Mouse (Mus musculus) kidney, adult 18-20 months (tissue): ENCODE results near the gene Smim4.

Experiments
- DNase-seq: peaks from one replicate; pipeline ENCODE4 v3.0.0; 2021

Gene Smim4

DNA sequence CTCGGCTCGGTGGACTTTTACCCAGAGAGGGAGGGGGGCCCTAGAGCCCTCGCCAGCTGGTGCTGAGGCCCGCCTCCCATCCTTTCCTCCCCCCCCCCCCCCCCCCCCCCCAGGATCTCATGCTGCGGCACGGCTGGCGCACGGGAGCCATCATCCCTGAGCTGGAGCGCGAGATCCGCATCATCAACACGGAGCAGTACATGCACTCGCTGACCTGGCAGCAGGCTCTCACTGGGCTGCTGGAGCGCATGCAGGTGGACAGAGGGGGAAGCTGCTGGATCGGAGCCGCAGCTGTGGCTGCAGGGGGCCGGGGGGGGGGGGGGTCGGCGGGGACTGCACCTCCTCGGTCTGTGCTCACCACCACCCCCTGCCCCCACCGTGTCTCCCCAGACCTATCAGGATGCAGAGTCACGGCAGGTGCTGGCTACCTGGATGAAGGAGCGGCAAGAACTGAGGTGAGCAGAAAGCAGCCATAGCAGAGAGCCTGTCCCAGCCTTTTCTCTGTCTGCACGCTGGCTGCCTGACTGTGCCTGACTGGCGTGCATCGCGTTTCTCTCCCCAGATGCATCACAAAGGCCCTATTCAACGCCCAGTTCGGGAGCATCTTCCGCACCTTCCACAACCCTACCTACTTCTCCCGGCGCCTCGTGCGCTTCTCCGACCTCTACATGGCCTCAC lies 9.6 kb upstream of the Smim4 start:
- DNase-seq = no peak

DNA sequence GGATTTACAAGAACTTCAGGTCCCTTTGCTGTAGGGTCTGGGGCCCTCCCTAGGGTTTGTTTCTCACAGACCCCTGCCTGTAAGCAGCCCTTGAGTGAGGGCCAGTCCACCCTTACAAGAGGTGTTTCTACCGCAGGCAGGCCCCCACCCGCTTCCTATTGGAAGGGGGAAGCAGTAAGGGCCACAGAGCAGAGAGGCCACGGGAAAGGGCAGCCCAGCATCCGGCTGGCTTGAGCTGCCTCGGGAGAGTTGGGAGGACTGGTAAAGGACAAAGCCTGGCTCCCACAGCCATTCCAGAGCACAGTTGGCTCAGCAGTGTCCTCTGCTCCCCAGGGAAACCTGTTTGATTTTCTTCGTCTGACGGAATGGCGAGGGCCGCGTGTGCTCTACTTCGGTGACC lies 9.0 kb upstream of the Smim4 start:
- DNase-seq = peak; percentile 44

DNA sequence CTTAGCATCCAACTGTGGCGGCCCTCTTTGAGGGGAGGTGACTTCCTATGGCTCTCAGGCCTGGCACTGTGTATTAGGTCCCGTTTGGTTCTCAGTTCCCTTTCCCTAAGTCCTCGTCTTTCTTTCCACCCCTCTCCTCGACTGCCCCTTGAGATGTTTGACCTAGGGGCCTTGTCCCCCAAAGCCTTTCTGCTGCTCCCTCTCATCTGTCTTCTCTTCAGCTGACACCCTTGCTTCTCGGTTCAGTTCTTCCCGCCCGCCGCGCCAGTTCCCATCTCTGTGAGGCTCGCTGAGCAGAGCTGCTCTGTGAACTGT lies 8.5 kb upstream of the Smim4 start:
- DNase-seq = no peak

DNA sequence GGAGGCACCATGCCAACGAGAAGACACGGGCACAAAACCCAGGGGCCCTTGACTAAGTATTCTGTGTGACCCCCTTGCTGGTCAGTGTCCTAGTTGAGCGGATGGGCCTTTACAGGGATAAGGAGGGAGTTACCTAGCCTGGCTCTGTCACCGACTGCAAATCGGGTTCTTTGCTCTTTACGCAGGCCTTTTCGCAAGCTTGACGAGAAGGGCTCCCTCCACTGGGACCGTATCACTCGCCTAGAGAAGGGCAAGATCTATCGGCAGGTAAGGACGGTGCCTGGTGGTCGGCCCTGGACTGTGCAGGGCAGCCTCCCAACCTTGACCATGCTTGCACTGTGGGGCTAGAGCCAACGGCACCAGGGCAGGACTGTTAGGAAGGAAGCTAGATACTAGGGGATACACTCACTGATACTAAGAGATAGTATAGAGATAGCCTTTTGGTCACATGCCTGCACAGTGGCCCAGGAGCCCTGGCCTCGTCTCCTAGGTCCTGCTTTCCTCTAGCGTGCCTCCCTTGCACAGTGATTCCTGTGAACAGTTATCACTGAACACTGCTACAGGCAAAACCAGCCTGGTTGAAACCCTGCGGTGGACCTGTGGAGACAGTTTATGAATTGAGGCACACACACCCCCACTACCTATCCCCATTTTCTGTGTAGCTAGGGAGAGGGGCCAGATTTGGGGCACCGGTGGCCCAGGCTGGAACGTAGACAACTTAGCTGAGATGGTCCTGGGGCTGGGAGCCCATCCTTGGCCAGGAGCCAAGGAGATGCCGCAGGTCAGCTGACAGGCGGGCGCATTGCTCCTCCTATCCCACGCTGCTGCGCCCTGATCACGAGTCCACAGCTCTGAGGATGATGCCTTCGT lies 7.9 kb upstream of the Smim4 start:
- no peak for DNase-seq

DNA sequence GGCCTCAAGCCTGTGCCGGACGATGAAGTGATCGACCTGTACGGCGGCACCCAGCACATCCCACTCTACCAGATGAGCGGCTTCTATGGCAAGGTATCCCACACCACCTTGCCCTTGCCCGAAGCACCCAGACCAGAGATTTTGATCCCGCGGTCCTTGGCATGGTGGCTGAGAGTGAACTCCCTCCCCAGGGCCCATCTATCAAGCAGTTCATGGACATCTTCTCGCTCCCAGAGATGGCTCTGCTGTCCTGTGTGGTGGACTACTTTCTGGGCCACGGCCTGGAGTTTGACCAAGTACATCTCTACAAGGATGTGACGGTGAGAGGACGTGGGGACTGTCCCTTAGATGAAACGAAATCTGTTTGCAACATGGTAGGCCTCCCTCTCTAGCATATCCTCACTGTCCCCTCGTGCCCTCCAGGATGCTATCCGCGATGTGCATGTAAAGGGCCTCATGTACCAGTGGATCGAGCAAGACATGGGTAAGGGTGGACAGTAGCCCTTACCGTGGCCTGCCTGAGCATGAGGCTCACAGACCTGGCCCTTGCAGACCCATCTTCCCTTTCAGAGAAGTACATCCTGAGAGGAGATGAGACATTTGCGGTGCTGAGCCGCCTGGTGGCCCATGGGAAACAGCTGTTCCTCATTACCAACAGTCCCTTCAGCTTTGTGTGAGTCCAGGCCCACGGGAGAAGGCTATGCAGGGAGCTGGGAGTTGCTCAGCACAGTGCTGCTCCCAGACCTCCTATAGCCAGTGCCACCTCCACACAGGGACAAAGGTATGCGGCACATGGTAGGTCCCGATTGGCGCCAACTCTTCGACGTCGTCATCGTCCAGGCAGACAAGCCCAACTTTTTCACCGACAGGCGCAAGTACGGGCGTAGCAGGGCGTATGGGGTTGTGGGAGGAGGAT lies 7.0 kb upstream of the Smim4 start:
- DNase-seq = no peak

DNA sequence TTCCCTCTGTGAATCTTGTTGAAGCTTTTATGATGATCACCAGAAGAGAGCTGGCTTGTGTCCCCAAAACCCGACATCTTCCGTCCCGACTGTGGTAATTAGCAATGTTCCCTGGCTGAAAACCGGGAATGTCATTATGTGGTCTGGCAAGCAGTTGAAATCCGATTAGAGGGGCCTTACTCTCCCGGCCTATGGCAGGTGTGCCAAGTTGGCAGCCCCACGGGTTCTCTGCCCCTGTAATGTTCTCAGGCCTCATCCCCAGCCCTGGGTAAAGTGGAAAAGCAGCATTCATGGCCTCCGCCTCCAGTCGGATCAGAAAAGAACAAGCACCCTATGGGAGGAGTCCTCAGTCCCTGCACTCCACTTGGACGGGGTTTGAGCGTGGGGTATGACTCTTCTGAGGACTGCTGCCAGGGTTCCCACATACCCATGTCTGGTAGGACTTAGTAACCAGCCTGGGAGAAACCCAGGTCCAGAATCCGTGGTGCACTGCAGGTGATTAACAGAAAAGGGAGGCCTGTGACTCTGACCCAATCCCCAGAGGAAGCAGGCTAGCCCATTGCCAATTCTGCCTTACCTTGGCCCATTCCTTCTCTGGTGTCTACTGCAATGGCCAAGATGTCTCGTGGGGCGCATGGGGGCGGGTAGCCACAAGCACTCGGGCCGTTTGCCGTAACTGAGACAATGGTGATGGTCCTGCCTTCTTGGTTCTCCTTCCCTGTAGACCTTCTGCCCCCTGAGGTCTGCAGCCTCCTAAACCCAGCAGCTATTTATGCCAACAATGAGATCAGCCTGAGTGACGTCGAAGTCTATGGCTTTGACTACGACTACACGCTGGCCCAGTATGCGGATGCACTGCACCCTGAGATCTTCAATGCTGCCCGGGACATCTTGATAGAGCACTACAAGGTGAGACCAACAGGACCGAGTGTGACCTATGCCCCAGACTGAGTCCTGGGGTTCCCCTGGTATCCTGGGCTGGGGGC lies 5.6 kb upstream of the Smim4 start:
- no peak for DNase-seq

DNA sequence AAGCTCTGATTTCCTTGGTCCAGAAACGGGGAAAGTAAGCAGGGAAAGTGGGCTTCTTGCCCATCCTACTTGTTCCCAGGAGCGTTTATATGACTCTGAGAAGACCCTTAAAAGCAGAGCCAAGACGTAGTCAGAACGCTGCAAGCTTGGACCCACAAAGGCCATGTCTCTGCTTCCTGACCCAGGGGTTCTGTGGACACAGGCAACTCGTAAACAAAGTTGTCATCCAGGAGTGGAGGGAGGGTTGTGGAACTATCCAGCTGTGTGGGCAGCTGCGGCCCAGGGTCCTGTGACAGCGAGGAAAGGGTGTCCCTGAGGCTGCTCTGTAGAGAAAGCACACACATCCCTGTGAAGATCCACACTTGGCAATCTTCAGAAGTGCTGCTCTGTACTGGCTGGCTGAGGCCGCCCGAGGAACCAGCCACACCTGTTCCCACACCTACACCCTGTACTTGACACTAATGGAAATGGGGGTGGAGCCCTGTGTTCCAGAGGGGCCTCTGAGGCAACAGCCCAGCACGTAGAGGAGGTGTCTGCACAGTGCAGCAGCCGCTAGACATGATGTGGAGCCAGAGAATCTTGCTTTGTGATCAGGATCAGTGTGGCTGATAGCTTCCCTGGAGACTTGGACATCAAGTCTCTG lies 4.4 kb upstream of the Smim4 start:
- DNase-seq = no peak

DNA sequence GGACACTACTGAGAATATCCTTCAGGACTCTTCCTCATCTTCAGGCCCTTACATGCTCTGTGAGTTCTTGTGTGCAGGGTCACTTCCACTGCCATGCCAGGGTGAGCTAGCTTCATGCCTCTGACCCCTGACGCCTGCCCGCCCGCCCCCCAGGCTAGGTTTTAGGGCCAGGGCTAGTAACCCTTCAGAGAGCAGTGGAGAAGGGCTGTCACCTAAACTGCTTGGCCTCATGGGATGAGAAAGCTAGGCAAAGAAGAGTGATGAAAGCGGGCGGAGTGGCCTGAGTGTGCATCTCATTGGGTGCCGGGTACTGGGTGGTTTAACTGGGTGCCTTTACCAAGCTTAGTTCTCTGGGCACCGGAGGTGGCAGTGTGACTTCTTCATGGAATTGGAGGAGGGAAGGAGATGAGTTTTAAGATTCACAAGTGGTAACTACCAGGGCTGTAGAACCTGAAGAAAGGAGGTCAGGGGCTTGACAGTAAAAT lies 3.8 kb upstream of the Smim4 start:
- DNase-seq = no peak

DNA sequence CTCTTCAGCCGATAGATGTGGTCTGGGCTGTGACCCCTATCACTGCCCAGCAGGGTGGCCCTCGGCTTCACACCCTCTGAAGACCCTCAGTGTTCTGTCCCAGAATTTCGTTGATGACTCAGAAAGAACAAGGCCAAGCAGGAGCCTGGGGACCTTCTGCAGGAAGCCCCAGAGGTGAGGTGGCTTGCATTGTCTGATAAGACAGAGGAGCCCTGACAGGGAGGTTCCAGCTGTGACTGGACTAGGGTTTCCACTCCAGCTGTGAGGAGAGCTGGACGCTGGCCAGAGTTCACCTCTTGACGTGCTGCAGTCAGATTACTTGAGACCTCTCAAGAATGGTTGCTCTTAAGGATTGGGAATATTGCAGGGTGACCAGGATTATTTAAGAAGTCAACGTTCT lies 3.3 kb upstream of the Smim4 start:
- no peak for DNase-seq

DNA sequence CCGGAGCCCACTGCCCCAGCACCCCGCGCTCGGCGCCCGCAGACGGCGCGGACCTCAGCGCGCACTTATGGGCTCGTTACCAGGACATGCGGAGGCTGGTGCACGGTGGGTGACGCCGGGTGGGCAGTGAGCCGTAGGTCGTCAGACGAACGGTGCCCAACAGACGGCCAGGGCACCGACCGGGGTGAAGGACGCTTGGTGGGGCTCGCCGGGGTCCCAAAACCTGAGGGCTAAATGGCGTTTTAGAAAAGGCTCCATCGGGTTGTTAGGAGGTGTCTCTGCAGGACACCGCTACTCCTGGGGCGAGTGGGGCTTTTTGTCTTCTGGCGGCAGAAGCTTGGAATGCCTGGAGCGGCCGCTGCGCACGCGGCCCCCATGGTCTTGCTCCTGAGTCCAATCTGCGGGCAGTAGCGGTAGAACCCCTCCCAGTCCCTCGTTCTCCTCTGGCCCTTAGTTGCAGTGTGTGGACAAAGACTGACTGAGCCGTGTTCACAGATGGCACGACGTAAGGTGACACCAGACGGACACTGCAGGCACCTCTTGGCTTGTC lies 2.6 kb upstream of the Smim4 start:
- DNase-seq = peak; percentile 23

DNA sequence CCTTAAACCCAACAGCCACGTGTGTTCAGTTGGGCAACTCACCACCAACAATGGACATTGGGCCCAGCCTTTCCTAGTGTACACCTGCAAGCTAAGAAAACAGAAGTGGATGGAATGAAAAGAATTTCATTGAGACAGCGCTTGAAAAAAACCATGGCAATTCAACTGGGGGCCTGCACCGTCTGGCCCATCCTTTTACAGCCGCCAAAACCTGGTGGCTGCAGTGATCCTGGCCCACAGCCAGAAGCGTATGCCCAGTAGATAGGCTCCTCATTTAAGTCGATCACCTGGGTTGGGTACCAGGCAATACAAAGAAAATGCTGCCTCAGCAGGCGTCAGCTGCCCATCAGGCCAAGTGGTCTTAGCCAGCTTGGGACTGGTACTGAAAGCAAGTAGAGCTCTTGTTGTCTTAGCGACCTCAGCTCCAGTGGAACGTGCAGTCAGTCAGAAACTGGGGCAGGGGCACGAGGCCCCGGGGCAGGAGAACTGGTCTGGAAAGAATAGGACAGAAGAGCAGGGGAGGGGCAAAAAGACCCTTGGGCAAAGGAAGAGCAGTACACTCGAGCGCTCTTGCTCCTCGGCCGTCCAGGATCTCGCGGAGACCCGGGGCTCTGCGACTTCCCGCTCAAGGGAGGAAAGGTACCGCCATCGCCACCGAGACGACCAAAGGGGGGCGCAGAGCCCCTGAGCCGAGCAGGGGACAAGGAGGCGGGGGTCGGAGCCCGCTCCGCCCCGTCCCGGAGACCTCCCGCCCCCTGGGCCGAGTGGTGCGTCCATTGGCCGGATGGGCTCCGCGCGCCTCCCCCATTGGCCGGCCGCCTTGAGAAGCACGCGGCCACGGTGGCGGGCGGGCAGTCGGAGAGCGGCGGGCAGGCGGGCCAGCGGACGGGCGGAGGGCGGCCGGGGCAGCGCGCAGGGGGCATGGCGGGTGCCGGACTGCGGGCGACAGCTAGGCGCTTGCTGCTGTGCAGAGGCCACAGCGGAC lies 1.8 kb upstream of the Smim4 start, which contains the start of gene Nt5dc2:
Gene Nt5dc2, plus strand, starts transcription at position 818 of the 985 bp plus-strand sequence.
- peak; percentile 89 for DNase-seq

DNA sequence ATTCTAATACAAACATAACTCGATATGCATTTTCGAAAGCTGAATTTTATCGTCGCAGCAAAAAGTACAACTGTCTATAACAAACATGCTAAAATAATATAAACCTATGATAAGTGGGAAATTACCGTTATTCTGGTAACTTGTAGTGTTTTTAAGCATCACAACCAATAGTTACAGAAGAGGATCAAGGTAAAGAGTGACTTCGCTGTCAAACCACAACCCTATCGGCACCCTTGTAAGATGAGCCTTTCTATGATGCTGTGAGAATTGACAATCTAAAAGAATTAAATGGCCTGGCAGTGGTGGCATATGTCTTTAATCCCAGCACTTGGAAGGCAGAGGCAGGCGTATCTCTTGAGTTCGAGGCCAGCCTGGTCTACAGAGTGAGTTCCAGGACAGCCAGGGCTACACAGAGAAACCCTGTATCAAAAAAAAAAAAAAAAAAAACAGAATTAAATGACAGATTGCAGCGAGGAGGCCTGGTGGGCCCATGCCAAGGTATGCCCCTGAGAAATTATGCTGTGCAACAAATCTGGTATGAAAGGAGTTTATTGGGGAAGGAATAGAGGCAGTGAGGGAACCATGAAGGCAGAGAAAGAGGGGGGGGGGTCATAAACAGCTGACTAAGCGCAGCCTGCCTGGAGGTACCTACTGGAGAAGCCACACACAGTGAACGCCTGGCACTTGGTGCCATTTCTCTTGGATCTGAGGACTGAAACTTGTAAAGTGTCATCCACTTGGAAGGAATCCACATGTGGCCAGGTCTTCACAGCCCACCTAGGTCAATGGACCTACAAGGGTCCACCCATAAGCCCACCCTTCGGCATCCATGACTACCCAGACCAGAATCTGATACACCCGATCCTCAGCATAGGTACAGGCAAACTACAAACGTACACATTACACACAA lies 825 bp upstream of the Smim4 start:
- DNase-seq = no peak

DNA sequence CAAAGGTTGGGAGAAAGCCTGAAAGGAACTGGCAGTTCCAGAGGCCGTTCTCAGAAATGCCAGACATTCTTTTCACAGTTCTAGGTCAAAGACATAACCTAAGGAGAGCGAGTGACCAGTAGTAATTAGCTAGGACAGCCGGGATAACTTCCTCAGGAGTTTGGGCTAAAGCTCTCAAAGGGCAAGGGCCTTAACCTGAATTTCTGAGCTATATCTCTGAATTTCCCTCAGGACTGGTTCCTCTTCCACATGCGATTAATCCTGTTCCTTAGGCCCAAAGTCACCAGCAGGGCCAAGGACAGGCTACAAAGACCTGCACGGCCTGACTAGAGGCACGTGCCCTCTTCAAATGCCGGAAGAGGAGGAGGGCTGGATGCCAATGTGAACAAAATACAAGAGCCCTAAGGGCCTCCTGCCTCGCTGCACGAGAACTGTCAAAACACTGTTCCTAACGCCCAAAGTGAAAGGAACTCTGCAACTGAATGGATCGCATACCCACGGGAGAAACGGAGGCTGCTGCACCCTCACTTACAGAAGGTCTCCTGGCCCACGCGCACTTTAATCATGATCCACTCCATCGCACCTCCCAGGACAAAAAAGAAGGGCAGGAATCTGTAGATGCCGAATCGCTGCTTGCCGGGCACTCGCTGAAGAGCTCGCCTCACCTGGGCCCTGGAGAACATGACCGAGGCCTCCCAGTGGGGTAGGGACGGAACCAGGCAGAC lies 493 bp downstream of the Smim4 start:
- DNase-seq = peak; percentile 80

DNA sequence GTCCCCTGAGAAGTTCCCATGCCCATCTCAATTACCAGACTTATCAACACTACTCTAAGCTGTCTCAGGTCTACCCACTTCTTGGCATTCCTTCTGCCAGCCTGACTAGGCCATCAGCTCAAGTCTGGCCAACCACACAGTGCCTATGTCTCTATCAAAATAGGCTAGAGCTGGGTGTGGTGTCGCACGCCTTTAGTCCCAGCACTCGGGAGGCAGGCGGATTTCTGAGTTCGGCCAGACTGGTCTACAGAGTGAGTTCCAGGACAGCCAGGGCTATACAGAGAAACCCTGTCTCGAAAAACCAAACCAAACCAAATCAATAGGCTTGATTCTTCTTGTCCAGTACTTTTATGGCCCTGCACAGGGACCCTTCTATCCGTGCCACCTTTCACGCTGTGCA lies 1.9 kb downstream of the Smim4 start:
- no peak for DNase-seq

DNA sequence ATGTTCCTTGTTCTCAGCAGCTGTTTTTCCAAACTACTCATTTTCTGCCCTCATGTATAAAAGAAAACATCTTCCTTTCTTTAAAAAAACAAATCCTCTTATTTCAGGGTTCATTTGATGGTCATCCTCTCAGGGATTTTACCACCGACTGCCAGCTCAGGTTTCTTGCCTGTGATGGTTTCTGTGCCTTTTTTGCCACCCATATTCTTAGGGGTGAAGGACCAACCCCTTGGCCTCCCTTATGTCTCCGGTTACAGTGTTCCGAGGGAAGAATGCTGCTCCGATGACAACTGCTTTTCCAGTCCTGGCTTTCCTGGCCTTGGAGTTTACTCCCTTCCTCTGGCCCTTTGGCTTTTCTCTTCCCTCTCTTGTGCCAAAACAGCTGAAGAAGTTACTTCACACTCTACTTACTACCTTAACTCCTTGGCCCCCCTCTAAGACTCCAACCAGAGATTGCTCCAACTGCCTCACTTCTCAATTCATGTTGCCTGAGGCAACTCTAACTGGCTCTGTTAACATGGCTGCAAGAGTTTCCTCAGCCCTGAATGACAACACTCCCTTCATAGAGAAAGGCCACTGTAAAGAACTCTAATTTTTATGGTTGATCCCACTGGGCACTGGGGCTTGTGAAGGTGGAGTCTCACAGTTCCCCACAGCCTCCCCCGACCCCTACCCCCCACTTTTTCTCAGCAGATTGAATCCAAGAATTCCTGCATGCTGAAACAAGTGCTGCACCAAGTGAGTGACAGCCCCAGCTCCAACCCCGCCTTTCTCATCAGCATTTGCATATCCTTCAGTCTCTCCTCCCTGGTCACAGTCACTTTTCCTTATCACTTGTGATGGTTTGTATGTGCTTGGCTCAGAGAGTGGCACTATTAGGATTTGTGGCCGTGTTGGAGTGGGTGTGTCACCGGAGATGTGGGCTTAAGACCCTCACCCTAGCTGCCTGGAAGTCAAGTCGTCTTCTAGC lies 3.4 kb downstream of the Smim4 start:
- DNase-seq = no peak

DNA sequence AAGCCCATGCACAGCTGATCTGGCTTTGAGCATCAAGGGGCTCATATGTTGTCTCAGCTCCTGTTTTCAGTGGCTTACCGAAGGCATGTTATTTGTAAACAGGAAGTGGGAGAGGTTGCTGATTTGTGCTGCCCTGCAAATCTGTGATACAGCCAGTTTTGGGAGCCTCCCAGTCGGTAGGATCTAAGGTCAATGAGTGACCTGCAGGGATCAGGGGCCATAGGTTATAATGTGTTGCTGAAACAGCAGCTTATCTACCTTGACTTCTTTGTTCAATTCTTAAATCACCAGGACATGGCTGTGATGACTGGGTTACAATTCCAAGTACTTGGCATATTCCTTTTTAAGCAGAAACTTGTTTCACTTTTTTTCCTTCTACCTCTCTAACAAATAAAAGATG lies 13.2 kb downstream of the Smim4 start:
- no peak for DNase-seq

DNA sequence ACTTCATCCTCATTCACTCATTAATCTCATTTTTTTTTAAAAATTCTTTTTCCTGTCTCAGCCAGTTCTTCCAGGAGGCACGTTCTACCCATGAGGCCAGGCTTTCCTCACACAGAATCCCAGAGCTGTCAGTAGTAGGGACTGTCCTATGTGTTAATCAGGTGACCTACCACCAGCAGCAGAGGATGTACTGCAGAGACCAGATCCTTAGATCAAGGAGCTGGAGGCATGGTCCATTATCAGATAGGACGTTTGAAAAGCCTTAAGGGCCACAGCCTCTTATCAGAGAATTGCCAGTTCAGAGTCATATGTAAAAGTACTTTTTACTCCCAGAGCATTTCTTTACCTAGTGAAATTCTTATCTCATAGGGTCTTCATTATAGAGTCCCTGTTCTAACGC lies 14.7 kb downstream of the Smim4 start:
- no peak for DNase-seq
